Mouse (Mus musculus) liver (tissue): ENCODE data around the gene Smim1.

ENCODE experiments used
- DNase-seq: peaks from one replicate; pipeline ENCODE4 v3.0.0-alpha.2; 2020; ENCODE audit warnings: mixed read lengths

The Smim1 gene

DNA sequence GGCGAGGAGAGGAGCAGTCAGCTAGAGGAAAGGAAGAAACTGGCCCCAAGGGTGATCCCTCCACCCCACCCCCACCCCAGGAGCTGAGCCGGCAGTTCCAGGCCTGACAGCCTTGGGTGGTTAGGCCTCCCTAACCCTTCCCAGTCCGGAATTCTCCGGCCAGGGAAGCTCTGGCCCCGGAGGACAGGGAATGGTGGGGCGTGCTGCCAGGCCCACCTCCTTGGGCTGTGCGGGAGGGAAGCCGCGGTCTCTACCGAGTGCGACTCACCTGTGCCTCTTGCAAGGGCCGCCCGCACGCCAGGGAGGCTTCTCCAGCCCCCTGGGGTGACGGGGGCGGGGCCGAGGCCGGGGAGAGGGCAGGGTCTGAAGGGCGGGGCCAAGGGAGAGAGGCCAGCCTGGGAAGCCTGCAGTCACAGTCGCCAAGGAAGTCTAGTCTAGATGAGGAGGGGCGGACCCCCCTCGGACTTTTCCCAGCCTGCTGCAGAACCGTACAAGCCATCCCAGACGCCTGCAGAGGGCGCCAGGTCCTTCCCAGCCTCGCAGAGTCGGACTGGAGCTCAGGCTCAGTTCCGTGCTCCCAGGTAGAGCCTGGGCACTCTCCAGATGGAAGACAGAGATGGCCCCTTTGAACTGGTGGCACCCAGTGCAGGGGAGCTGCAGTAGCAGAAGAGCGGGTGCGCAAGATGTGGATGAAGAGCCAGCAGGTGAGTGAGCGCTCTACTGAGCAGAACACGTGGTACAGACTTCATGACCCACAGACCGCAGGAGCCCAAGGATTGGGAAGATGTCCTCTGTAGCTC, at the start of gene Smim1:
Gene Smim1 (minus strand): TSS at position 590 of the 800 bp plus-strand sequence.
- peak; percentile 95 for DNase-seq

DNA sequence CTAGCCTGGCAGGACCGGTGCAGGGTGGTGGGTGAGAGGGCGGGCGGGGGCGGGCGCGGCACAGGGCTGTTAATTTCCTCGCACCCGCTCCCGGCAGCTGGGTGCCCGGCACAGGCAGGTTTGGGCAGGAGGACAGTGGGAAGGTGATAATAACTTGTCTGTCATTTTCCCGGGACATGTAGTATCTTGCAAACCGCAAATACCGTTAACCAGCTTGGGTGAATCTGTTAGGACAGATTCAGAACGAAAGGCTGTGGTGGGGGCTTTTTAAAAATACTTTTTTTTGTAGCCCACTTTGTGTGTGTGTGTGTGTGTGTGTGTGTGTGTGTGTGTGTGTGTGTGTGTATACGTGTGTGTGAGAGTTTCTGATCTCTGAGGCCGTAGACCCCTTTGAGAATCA, 45.9 kb upstream of the Smim1 start:
- DNase-seq, result no peak

DNA sequence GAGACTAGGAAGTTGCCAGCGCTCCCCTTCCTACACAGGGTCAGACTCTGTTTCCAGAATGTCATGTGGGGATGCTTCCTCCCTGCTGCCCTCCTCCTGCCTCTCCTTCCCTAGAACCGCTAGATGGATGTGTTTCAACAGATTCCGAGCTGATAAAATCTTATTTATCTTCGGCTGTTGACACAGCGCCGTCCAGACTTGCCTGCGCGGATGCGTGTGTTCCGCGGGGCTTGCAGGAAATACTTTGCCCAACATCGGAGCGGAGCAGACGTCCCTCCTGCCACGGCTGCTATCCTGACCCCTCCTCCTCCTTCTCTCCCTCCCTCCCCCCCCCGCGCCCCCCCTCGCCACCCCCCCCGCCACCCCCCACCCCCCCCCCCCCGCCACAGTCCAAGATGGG, 45.5 kb upstream of the Smim1 start:
- no peak for DNase-seq

DNA sequence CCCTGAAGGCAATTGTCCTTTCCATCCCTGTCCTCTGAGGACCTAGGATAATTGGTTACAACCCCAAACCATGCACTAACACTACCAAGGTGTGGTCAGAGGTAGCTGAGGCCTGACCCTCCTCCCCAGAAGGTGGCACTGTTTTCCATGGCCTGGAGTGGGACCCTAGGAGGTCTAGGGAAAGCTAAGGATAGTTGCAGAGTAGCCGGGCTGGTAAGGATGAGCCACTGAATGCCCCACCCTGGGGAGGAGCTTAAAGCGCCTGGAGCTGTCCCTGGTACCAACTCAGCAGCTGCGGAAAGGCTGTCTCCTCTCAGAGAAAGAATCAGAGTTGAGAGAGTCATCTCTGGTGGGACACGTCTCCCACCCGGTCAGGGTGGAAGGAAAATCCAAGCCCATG, 44.9 kb upstream of the Smim1 start:
- DNase-seq, result peak; percentile 34

DNA sequence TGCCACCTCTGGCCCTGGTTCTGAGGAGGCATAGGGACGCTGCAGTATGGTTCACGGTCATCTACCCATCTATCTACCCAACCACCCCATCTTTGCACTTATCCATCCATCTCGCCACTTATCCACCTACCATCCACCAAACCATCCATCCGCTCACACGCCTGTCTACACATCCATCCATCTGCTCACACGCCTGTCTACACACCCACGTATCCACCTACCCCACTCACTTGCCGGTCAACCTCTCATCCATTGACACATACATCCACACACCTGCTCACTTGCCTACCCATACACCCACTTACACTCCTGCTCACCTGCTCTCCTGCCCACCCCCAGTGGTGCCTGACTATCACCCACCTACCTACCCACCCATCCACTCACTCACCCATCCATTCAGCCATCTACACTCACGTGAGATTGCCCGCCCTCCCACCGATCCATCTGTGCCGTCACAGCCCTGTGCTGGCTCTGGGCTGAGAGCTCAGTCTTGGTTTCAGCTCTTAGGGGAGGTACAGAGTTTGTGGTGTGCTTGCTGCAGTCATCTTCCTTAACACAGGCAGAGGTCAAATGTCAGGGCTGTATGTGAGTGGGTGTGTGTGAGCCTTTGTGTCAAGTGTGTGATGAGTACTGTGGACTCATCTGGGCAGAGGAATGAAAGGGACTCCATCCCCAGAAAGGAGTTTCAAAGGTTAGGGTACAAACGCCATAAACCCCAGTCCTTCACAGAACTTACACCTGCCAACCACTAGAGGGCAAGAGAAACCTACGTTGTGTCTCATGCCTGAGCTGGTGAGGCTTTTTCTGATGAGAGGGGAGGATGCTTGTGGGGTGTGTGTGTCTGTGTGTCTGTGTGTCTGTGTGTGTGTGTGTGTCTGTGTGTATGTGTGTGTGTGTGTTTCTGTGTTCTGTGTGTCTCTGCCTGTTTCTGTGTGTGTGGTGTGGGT, 39.1 kb upstream of the Smim1 start:
- peak; percentile 15 for DNase-seq

DNA sequence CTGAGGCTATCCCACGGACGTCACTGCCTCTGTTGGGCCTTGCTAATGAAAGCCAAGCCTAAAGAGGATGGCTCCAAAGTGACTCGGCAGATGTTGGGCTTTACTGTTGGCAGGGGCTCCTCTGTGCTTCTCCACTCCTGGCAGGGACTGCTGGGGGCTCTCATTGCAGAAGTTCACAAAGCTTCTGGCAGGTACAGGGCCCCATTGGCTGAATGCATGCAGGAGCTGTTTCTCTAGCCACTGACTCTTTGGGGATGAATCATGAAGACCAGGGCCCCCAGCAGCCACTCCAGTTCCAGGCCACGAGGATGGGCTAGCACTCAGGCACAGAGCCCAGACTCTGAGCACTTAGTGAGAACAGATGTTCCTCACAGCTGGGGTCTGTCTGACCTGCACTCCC, 31.7 kb upstream of the Smim1 start:
- DNase-seq, result no peak

DNA sequence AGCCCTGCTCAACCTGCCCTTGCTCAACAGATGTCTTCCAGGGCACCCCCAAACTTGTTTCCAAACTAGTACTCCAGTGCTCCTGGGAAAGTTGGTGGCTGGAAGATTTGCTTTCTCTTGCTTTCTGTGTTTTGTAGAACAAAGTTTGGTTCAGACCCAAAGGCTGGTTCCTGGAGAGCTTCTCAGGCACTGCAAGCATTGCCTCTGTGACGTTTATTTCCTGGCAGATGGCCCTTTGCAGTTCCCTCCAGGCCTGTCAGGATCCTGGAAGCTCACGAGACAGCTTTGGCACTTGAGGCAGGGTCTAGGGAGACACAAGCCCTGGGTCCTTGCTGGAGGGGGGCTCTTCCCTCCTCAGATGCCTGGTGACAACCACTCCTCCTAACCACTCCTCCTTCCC, 30.6 kb upstream of the Smim1 start:
- no peak for DNase-seq

DNA sequence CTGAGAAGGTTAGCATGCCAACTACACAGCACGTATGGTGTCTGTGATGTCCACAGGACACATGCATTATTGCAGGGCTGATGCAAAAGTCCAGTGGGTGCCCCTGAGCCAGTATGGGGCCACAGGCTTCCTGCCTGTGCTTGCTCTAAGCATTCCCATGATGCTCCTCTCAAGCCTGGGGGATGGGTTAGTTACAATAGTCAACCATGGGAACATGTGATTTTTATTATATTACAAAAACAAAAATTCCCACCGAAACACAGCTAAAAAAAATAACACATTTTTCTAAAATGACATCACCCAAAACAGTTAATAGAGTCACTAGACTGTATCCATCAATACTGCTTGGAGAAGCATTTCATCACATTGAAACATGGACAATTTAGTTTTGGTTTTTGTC, 30.0 kb upstream of the Smim1 start:
- no peak for DNase-seq

DNA sequence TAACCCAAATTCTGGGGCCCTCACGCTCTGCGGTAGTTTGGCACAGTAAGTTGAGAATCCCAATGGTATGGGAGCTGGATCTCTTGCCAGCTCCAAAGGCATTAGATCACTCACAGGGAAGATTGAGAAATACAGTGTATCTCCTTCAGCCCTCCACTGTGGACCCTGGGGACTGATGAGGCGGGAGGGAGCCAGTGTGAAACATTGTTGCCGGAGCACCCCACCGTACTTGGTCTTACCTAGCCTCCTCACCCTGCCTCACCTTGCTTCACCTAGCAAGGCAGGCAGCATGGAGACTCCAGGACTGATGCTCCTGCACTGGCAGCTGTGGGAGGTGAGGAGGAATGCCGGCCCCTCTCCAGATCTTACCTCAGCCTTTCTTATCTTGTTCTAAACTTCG, 29.5 kb upstream of the Smim1 start:
- DNase-seq, result no peak

DNA sequence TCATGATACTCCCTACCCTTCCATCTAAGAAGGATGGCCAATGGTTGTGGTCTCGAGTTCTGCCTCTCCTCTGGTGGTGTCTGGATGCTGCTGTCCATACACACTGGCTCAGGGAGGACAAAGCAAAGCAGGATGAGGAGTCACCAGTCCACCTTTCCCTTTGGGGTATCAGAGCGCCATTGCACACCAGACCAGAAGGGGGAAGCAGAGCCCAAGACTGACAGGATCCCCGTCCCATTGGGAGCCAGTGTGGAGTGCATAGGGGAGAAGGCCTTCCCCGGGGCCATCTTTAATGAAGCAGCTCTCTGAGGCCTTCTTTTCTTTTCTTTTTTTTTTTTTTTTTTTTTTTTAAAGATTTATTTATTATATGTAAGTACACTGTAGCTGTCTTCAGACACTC, 27.0 kb upstream of the Smim1 start:
- no peak for DNase-seq

DNA sequence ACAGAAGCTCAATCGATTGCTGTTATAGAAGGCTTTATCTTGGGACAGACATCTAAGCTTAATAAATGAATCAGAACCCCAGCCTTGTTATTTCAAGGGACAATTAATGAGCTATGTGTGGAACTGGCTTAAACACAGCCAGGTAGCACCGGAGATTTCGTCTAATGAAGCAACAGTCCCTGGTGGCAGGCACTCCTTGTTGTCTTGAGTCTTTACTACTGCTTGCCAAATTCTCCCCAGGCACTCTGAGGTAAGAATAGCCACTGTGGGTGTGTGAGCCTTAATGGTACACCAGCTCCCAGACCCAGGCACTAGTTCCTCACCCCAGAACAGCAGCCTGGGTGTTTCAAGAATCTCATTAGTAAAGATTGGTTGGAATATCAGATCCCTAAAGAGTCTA, 25.4 kb upstream of the Smim1 start:
- no peak for DNase-seq

DNA sequence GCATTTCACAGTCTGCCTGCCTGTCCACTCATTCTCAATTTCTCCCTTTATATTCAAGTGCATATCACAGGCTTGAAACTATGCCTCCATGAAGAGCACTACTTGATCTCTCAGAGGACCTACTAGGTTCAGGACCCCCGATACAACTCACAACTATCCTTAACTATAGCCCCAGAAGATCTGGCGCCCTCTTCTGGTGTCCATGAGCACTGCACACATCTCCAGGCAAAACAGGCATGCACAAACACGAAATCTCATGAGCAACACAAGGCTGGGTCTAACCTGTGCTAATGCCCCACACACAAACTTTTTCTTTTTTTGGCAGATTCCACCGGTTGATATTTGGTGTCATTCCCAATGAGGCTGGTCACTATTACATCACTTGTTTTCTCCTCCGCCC, 19.8 kb upstream of the Smim1 start:
- DNase-seq, result no peak

DNA sequence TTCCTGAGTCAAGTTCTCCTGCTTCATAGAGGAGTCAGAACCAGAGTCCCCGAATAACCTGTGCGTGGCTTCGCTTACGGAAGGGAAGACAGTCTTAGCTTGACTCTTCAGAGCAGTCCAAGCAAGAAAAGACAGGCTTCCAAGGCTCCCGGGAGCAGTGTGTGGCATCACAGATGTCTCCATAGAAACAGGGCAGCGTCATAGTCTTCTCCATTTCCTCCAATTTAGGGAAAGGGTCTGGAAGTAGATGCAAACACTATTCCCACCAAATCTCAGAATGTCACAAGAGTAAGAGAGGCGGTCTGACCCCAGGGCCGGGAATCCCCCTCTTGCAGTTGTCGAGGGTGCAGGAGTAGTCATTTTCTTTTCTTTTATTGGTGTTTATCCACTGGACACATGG, 16.5 kb upstream of the Smim1 start, which contains the start of gene Ccdc27:
Gene Ccdc27 (minus strand): TSS at position 101 of the 400 bp plus-strand sequence.
- no peak for DNase-seq

DNA sequence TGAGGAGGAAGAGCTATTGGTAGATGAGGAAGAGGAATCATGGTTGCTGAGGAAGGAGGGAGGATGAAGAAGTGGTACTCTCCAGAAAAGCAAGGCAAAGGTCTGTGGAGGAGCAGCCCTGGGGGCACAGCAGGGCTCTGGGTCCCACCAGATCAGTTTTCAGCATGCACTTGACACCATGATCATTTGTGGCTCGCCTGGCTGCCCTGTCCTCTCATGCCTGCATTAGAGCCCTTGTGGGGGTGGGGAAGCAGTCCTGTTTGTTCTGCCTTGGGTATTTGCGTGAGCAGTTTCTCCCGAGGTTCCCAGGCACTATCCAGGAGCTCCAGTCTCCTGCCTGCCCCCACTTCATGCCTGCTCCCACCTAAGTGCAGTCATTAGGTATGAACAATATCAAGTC, 11.1 kb upstream of the Smim1 start:
- DNase-seq, result no peak

DNA sequence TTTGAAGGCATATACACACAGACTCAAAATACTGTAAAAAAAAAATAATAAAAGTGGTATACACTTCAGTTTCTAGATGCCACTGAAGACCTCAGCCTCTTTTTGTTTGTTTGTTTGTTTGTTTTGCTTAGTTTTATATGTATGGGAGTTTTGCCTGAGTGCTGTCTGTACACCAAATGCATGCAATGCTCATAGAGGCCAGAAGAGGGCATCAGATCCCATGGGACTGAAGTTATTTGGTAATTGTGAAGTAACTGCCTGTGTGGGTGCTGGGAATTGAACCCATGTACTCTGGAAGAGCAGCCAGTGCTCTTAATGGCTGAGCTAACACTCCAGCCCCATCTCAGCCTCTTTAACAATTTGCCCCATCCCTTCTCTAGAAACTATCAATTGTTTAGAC, 2.6 kb upstream of the Smim1 start:
- DNase-seq, result peak; percentile 63

DNA sequence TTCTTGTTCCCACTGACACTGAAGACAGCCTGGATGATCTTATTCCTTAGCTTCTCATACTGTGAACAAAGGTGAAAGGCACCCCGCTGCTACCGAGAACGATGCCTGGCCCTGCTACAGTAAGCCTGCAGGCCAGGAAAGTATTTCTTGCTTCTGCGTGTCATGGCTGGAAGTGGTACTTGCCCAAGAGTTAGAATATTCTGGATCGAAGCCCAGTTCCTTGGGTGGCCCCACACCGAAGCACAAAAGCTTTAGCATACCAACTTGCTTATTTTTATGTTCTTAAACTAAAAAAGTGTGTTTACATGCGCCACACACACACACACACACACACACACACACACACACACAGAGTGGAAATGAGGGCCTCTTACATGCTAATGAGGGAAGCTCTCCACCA, 2.0 kb upstream of the Smim1 start:
- DNase-seq, result no peak

DNA sequence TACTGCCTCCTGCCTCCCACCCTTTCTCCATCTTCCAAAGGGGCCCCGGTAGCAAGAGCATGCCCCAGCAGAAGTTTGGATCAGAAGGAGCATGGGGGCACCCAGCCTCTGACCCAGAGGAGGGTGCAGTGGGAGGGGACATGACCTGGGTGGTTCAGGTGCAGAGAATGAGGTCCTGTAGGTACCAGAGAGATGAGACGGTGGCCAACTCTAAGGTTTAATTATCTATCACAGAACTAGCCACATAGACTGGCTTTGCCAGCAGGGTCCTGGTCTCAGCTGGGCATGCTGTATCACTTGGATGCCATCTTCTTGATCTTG, 371 bp upstream of the Smim1 start:
- DNase-seq, result no peak

DNA sequence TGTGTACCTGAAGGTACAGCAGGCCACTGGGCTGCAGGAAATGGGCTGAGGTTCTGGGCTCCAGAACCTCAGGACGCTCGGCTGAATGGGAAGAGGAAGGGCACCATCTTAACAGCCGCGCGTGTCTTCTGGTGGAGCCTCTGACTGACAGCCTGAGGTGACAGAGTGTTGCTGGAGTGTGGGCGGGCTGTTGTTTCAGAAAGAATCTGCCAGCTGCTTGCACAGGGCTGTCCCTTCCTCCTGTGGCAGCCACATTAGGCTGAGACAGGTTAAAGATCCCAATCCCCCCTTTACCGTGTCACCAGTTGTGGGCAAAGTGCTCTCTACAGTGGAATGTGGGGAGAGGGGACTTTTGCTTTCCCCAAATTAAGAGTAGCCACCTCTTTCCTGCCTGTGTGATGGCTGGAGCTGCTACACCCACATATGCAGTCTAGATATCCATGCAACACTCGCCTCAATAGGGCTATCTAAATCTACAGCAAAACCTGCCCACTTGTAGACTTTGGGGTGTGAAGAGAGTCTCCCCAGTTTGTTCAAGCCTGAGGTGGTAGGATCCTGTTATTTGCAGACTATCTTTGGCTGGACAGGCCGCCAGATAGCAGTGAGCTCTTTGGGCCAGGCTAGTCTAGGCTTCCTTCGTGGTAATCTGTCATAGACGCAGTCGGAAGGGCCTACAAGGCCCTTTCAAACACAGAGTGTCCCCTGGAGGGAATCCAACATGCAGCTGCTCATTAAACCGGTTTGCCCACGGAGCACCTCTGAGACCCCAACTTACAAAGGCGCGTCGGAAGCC, 1.1 kb downstream of the Smim1 start:
- DNase-seq, result peak; percentile 57

DNA sequence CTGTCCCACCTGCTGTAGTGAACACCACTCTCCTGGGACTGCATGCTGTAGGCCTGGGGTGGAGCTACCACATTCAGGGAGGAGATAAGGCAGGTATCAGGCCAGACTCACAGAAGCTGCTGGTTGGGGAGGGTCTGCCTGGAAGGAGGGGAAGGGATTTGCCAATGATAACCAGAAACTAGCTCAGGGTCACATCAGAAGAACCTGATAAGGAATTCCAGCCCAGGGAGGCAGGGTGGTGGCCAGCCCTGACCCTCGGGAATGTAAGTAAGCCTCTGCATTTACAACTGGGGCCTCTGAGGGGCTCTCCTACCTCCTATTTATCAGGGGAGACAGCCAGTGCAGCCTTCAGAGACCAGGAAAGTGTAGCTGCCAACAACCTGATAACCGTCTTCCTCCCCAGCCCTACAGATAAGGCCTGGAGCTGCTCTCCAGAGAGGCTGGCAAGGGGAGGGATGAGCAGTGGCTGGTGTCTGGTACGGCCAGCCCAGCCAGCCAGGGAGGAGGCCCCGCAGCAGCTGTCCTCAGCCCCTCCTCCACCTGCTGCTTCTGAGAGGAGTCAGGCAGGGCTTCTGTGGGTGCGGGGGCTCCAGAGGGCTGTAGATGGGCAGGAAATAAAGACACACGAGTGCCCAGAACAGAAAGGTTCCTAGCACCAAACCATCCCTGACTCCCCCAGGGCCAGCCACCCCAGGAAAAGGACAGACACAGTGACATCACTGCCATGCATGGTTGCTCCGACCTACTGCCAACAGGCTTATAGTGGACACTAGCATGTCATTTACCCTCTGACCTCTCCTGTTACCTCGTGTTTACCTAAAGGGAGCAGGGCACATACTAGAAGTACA, 2.1 kb downstream of the Smim1 start:
- DNase-seq, result peak; percentile 91

DNA sequence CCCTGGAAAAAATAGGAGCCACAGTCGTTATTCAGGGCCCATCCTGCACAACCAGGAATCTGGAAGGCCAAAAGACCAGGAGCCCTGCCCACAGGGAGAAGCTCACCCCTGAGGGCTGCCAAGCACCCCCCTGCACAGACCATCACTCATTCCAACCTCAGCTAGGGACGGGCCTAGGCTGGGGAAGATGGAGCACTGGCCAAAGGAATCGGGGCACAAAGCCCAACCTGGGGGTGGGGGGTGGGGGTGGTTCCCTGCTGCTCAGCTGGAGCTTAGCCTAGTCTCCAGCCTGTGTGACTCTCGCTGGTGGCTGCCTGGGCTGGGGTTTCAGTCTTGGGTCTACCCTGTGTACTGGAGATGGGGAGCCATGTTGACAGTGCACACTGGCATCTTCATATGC, 3.2 kb downstream of the Smim1 start:
- DNase-seq, result no peak

DNA sequence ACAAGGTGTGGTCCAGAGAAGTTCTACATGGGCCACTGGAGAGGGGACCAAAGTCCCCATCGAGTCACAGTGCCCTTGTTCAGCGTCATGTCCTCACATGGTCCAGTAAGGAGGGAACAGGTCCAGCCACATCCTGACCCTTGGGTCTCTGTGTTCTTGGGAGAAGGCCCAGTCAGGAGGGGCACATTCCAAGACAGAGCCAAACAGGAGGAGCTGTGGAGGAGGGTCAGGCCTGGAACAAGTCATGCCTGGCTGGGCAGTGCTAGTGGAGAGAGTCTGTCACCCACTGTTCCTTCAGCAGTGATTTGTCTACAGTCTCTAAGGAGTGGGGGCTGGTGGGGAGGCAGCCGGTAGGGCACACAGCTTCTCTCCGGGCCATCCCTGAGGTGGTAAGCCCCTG, 3.6 kb downstream of the Smim1 start:
- no peak for DNase-seq

DNA sequence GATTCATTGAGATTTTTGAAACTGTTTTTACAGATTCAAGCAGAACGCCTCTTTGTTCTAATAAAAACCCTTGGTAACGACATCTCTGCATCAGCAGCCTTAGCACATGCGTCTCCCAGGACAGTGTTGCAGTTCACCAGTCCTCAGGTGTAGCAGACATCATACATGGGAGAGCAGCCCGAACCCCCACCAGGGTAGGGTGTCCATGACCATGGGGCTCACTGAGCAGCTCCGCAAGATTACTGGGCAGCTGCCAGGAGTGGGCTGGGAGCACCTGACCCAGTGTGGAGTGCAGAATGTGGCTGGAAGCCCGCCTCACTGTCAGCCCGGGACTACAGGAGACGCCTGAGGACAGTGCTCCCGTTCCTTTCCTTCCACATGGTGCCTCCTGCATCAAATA, 4.6 kb downstream of the Smim1 start:
- no peak for DNase-seq
